Mouse (Mus musculus) ES-Bruce4 (cell line): ENCODE results near the gene Serinc1.

Experiments used
- CTCF ChIP-seq: IDR thresholded peaks from one replicate; pipeline ENCODE4 v1.8.1; 2011; ENCODE audit warnings: low read depth, low read length
- EP300 ChIP-seq: IDR thresholded peaks from 2 replicates; pipeline ENCODE4 v1.6.1; 2011; ENCODE audit warnings: low read depth, low read length; ENCODE audit not compliant: insufficient read depth
- POLR2A ChIP-seq: IDR thresholded peaks from one replicate; pipeline ENCODE4 v1.8.1; 2011; ENCODE audit warnings: low read length; ENCODE audit not compliant: insufficient read depth

GRCm38 (mm10) chr10:57486542-57487071, 45.7 kb downstream of the Serinc1 start:
- TF ChIP-seq EP300 = no peak
- no peak for TF ChIP-seq CTCF
- TF ChIP-seq POLR2A = no peak
